Mouse (Mus musculus) myocyte (in vitro differentiated cells): ENCODE measurements at regions not wholly inside any gene's neighbourhood (a gene's known extent, or its start where the extent isn't known, plus 50 kb on each side); places are given as distances from the start of the nearest gene placed in this dataset.

Experiments used
- H3K27me3 ChIP-seq: one replicate; pipeline ENCODE4 v1.6.1; 2011; ENCODE audit not compliant: control insufficient read depth, insufficient read depth, insufficient read length
- H3K36me3 ChIP-seq: one replicate; pipeline ENCODE4 v1.6.1; 2011; ENCODE audit not compliant: control insufficient read depth, insufficient read depth
- H3K4me2 ChIP-seq: one replicate; pipeline ENCODE4 v1.6.1; 2011; ENCODE audit warnings: low read depth, control low read depth
- H3K4me3 ChIP-seq: one replicate; pipeline ENCODE4 v1.5.1; 2011; ENCODE audit warnings: mild to moderate bottlenecking, control low read depth, moderate library complexity
- H3K79me2 ChIP-seq: one replicate; pipeline ENCODE4 v1.6.1; 2011; ENCODE audit not compliant: control insufficient read depth, insufficient read depth
- H3ac ChIP-seq: one replicate; pipeline ENCODE4 v1.6.1; 2011; ENCODE audit not compliant: control insufficient read depth, insufficient read length
- CEBPB ChIP-seq: IDR thresholded peaks from 2 replicates; pipeline ENCODE4 v1.6.1; 2011; ENCODE audit warnings: mild to moderate bottlenecking, moderate library complexity; ENCODE audit not compliant: poor library complexity, insufficient read depth, severe bottlenecking
- E2F4 ChIP-seq: IDR thresholded peaks from one replicate; pipeline ENCODE4 v1.6.1; 2011; ENCODE audit warnings: mild to moderate bottlenecking, control low read depth, moderate library complexity; ENCODE audit not compliant: insufficient read depth
- MAX ChIP-seq: IDR thresholded peaks from one replicate; pipeline ENCODE4 v1.6.1; 2011; ENCODE audit warnings: low read depth, mild to moderate bottlenecking, control low read depth
- MYOD1 ChIP-seq, 3 experiments: IDR thresholded peaks; one replicate each; pipeline ENCODE4 v1.6.1; 2011; ENCODE audit warnings: control low read depth in 2 of 3, low read depth in 2 of 3, mild to moderate bottlenecking in 2 of 3, moderate library complexity in 1 of 3; ENCODE audit not compliant: insufficient read length in 2 of 3, control insufficient read depth in 1 of 3
- MYOG ChIP-seq, 3 experiments: IDR thresholded peaks; one replicate each; pipeline ENCODE4 v1.6.1; 2011; ENCODE audit warnings: control low read depth in 2 of 3, low read depth in 2 of 3, mild to moderate bottlenecking in 2 of 3; ENCODE audit not compliant: insufficient read length in 2 of 3, control insufficient read depth in 1 of 3, insufficient read depth in 1 of 3
- POLR2A ChIP-seq: IDR thresholded peaks from one replicate; pipeline ENCODE4 v1.6.1; 2011; ENCODE audit warnings: low read depth, mild to moderate bottlenecking, control low read depth, moderate library complexity; ENCODE audit not compliant: insufficient read length
- POLR2AphosphoS2 ChIP-seq: IDR thresholded peaks from one replicate; pipeline ENCODE4 v1.6.1; 2011; ENCODE audit warnings: low read depth, control low read depth; ENCODE audit not compliant: insufficient read length
- REST ChIP-seq: IDR thresholded peaks from one replicate; pipeline ENCODE4 v1.6.1; 2011; ENCODE audit warnings: mild to moderate bottlenecking, control low read depth, moderate library complexity; ENCODE audit not compliant: insufficient read depth, insufficient read length
- SRF ChIP-seq: IDR thresholded peaks from one replicate; pipeline ENCODE4 v1.6.1; 2011; ENCODE audit warnings: low read depth; ENCODE audit not compliant: control insufficient read depth, insufficient read length
- TCF12 ChIP-seq: IDR thresholded peaks from one replicate; pipeline ENCODE4 v1.6.1; 2011; ENCODE audit warnings: mild to moderate bottlenecking, control low read depth; ENCODE audit not compliant: poor library complexity, insufficient read depth, severe bottlenecking
- TCF3 ChIP-seq: IDR thresholded peaks from one replicate; pipeline ENCODE4 v1.6.1; 2011; ENCODE audit warnings: low read depth, control low read depth; ENCODE audit not compliant: insufficient read length
- USF1 ChIP-seq: IDR thresholded peaks from one replicate; pipeline ENCODE4 v1.6.1; 2011; ENCODE audit warnings: low read depth, mild to moderate bottlenecking, control low read depth, moderate library complexity

DNA sequence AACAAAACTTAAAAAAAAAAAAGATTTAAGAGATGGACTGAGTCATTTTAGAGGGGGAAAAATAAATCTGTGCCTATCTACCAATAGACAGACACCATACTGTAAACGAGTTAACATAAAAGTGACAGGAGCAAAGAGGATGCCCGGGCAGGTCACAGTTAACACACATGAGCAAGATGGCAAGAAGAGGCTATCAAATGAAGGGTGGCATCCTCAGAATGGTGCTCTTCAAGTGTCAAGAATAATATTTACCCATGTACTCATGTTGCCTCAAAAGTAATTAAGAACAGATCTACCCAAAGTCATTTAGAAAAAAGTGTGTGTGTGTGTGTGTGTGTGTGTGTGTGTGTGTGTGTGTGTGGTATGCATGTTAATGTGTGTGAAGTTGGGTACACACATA, 1296.5 kb upstream of the Tenm2 start:
- no peaks in the 10 kb centered on the region for H3K36me3 ChIP-seq
- no peak overlapping the region for H3ac ChIP-seq
- no peak overlapping the region for H3K4me3 ChIP-seq
- no peaks in the 10 kb centered on the region for H3K27me3 ChIP-seq
- no peak overlapping the region for H3K4me2 ChIP-seq
- TF ChIP-seq USF1 = no peak
- TF ChIP-seq POLR2AphosphoS2 = no peak
- no peaks in the 10 kb centered on the region for H3K79me2 ChIP-seq

DNA sequence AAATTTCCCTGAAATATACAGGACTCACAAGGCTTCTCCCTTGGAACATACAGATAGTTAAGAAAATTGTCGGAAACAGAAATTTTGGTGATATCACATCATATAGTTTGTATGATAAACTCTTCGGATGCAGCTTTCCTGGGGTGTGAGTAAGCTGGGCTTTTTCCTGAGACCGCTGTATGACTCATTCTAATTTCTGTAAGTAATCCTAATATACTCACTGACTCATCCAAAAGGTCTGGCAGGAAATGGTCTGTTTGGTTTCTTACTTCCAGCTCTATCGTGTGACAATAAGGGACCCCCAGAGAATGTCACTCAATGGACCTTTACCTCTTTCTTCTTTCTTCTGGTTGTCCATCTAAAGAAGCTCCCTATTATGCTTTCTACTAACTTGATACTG, 1273.9 kb upstream of the Tenm2 start:
- TF ChIP-seq CEBPB = no peak

DNA sequence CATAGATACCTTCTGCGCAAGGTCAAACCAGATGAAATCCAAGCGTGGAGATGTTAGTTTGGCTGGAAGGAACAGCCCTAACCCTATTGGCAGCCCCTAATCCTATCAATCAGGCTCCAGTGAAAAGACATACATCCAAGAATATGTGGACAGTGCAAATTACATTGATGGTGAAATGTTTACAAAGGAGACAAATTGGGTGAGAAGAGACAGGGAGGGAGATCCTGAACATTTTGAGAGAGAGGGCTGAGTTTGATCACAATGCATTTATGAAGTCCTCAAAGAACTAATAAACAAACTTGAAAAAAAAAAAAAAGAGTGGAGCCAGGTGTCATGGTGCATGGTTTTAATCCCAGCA, 1228.5 kb upstream of the Tenm2 start:
- Histone ChIP-seq H3K27me3 (no peaks in the 10 kb centered on the region), H3ac (no peak overlapping the region), H3K79me2 (no peaks in the 10 kb centered on the region), H3K4me2 (no peak overlapping the region), H3K4me3 (no peak overlapping the region), H3K36me3 (no peaks in the 10 kb centered on the region)
- TF ChIP-seq MAX (no peak), E2F4 (no peak), USF1 (no peak), REST (no peak), TCF12 (no peak), TCF3 (no peak), MYOG (IDR thresholded peaks at IDR 0.05; ENCODE audit: control insufficient read depth in 1 of 3, insufficient read depth in 1 of 3, insufficient read length in 2 of 3, low read depth in 2 of 3) (no peak), MYOD1 (IDR thresholded peaks at IDR 0.05; ENCODE audit: control insufficient read depth in 1 of 3, insufficient read length in 2 of 3, low read depth in 2 of 3) (no peak), POLR2A (no peak), CEBPB (no peak), POLR2AphosphoS2 (no peak), SRF (no peak)

More for the DNA sequence above, 1273.9 kb upstream of the Tenm2 start:
- Histone ChIP-seq H3K79me2 (no peaks in the 10 kb centered on the region), H3K27me3 (no peaks in the 10 kb centered on the region), H3K4me3 (no peak overlapping the region), H3K36me3 (no peaks in the 10 kb centered on the region), H3K4me2 (peak overlapping the region; percentile 5), H3ac (no peak overlapping the region)

DNA sequence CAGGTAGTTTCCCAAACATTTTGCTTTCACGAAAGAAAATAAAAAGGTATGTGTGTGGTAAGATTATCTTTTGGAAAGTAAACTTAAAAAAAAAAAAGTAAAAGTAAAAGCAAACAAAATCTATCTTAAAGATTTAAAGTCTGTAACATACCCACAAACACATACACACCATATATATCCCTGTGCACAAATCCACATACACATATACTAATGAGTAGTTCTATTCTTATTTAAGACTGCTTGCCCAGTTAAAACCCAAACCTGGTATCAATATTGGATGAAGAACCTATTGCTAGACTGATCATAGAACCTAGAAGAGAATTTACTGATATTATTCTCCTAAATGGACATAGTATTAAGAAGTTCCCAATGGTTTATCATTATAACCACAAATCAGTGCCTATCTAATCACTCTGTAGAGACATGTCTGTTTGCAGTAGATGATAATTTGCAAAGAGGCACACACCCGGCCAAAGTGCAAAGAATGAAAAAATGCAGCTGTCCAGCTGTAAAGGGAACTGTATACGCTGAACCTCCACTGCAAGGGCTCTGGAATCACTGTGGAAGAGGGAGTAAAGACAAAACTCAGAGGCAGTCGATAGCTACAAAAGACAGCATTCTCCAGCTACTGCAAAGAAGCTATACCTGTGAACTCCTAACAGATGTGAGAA, 1227.9 kb upstream of the Tenm2 start:
- H3K4me2 ChIP-seq = no peak overlapping the region
- H3K36me3 ChIP-seq = no peaks in the 10 kb centered on the region
- no peak overlapping the region for H3ac ChIP-seq
- H3K4me3 ChIP-seq = no peak overlapping the region
- no peaks in the 10 kb centered on the region for H3K79me2 ChIP-seq
- no peak for TF ChIP-seq MYOG (IDR thresholded peaks at IDR 0.05; ENCODE audit: control insufficient read depth in 1 of 3, insufficient read depth in 1 of 3, insufficient read length in 2 of 3, low read depth in 2 of 3)
- no peak for TF ChIP-seq POLR2A
- TF ChIP-seq TCF3 = no peak
- TF ChIP-seq SRF = no peak
- no peak for TF ChIP-seq E2F4
- H3K27me3 ChIP-seq = no peaks in the 10 kb centered on the region

DNA sequence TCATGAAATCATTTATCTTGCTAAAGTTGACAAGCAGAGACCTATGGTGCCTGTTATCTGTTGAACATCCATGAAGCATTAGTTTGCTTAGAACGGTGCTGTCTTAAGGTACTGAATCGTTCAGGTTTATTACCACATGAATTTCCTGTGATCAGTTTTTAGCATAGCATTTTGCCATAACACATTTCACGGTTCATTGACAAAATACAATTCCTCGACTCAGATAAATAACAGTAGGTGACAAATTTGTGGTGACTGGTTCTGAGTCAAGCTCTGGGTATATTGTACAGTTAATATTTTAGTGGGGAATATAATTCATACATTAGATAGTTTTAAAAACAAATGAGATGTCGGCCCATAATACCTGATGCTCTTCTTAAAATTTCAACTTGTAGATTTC, 1207.5 kb upstream of the Tenm2 start:
- Histone ChIP-seq H3K79me2 (no peaks in the 10 kb centered on the region), H3ac (no peak overlapping the region), H3K4me3 (no peak overlapping the region), H3K4me2 (no peak overlapping the region), H3K27me3 (no peaks in the 10 kb centered on the region), H3K36me3 (no peaks in the 10 kb centered on the region)
- no peak for TF ChIP-seq POLR2A
- TF ChIP-seq MAX = no peak
- TF ChIP-seq USF1 = no peak
- no peak for TF ChIP-seq E2F4
- TF ChIP-seq POLR2AphosphoS2 = no peak
- no peak for TF ChIP-seq MYOD1 (IDR thresholded peaks at IDR 0.05; ENCODE audit: control insufficient read depth in 1 of 3, insufficient read length in 2 of 3, low read depth in 2 of 3)
- TF ChIP-seq TCF12 = no peak
- no peak for TF ChIP-seq TCF3
- TF ChIP-seq CEBPB = no peak
- no peak for TF ChIP-seq MYOG (IDR thresholded peaks at IDR 0.05; ENCODE audit: control insufficient read depth in 1 of 3, insufficient read depth in 1 of 3, insufficient read length in 2 of 3, low read depth in 2 of 3)
- no peak for TF ChIP-seq REST
- no peak for TF ChIP-seq SRF

DNA sequence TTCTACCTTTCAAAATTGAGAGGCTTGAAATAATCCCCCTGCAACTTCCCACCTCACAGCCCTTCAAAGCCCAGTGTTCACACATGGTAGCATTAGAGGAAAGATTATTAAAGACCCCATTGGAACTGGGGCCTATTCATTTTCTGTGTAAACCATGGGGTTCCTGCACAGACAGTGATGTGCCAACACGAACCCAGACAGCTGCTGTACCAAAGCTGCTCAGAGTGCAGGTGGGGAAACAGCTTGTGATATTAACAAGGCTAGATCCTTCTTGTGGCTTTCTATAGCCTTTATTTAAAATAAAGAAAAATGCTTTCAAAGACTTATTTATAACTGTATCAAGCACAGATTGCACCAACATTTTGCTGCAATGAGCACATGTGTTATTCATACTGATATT, 1174.5 kb upstream of the Tenm2 start:
- no peaks in the 10 kb centered on the region for H3K79me2 ChIP-seq
- TF ChIP-seq REST = no peak
- TF ChIP-seq MAX = no peak
- no peak for TF ChIP-seq MYOG (IDR thresholded peaks at IDR 0.05; ENCODE audit: control insufficient read depth in 1 of 3, insufficient read depth in 1 of 3, insufficient read length in 2 of 3, low read depth in 2 of 3)
- TF ChIP-seq CEBPB = no peak
- no peak for TF ChIP-seq SRF
- TF ChIP-seq MYOD1 (IDR thresholded peaks at IDR 0.05; ENCODE audit: control insufficient read depth in 1 of 3, insufficient read length in 2 of 3, low read depth in 2 of 3) = no peak
- TF ChIP-seq POLR2A = no peak
- TF ChIP-seq E2F4 = no peak
- no peak for TF ChIP-seq POLR2AphosphoS2
- no peak for TF ChIP-seq USF1
- no peak for TF ChIP-seq TCF12
- no peak for TF ChIP-seq TCF3
- H3K36me3 ChIP-seq = no peaks in the 10 kb centered on the region
- no peak overlapping the region for H3ac ChIP-seq
- H3K27me3 ChIP-seq = no peaks in the 10 kb centered on the region
- no peak overlapping the region for H3K4me3 ChIP-seq
- no peak overlapping the region for H3K4me2 ChIP-seq
